Mouse (Mus musculus) intestine, embryonic 14.5 days (tissue): ENCODE data around the gene Dmkn. TPM values are rescaled to one million over a fixed set of nuclear protein-coding genes. Genes with fewer than 3 reads are reported as not detected.
A peak's percentile ranks its signal among the peaks of the same experiment; 100 is the strongest.
"Not testable (repeated sequence)": the region's sequence is repeated elsewhere in the genome, so short reads cannot be mapped to it uniquely, and the experiment has no call there.

Source experiments
- ATAC-seq: fragments of 200-750 bp; cut with Nextera tagmentation; replicated peaks from 2 replicates; pipeline ENCODE4 v1.8.0; 2017; ENCODE audit warnings: low read depth, moderate number of reproducible peaks, moderate TSS enrichment, moderate library complexity; ENCODE audit not compliant: low FRiP score, low TSS enrichment
- DNase-seq: peaks from one replicate; pipeline ENCODE4 v3.0.0-alpha.2; 2018; ENCODE audit warnings: low spot score
- H3K27ac ChIP-seq: fragments of 300-500 bp; sonication (generic); 2 replicates; pipeline ENCODE4 v1.5.1; 2014; ENCODE audit warnings: low read depth, mild to moderate bottlenecking, control low read depth
- H3K27me3 ChIP-seq: fragments of 300-500 bp; sonication (generic); replicated peaks from 2 replicates; pipeline ENCODE4 v1.6.1; 2014; ENCODE audit warnings: low read length, control low read depth; ENCODE audit not compliant: control insufficient read depth, insufficient read depth
- H3K36me3 ChIP-seq: fragments of 300-500 bp; sonication (generic); 2 replicates; pipeline ENCODE4 v1.6.1; 2014; ENCODE audit warnings: low read length, control low read depth; ENCODE audit not compliant: control insufficient read depth, insufficient read depth
- H3K4me1 ChIP-seq: fragments of 300-500 bp; sonication (generic); replicated peaks from 2 replicates; pipeline ENCODE4 v1.6.1; 2014; ENCODE audit warnings: low read length, control low read depth, mixed read lengths; ENCODE audit not compliant: control insufficient read depth, insufficient read depth
- H3K4me2 ChIP-seq: fragments of 300-500 bp; sonication (generic); 2 replicates; pipeline ENCODE4 v1.6.1; 2014; ENCODE audit warnings: low read length
- H3K4me3 ChIP-seq: fragments of 300-500 bp; sonication (generic); 2 replicates; pipeline ENCODE4 v1.5.1; 2014; ENCODE audit warnings: low read depth, low read length, control low read depth, mixed read lengths
- H3K9ac ChIP-seq: fragments of 300-500 bp; sonication (generic); 2 replicates; pipeline ENCODE4 v1.6.1; 2014; ENCODE audit warnings: mild to moderate bottlenecking, low read length
- H3K9me3 ChIP-seq: fragments of 300-500 bp; sonication (generic); 2 replicates; pipeline ENCODE4 v1.6.1; 2016; ENCODE audit warnings: low read length, control low read depth; ENCODE audit not compliant: control insufficient read depth
- WGBS: fragments of 180-500 bp; shearing (Covaris S2); extraction: QIAGEN DNeasy Blood & Tissue Kit; methylation state at CpG from one replicate; pipeline ENCODE4 v1.1.7; 2014; 5-methylcytosine and 5-hydroxymethylcytosine counted together
- polyA plus RNA-seq: library from polyadenylated mRNA; unstranded; fragments of >200 nt; fragmentation: Nextera tagmentation; extraction: Ambion mirVana; gene quantifications from 2 replicates; pipeline ENCODE4 v1.2.1, GENCODE M21; 2014

Dmkn gene
- polyA plus RNA-seq, 1 experiment from 2014 or later, result 0.61 TPM

- DNase-seq (peak; percentile 67), ATAC-seq (peak; percentile 73)
- peak overlapping the region; percentile 57 for H3K27ac ChIP-seq
- H3K9me3 ChIP-seq, result no peaks in the 10 kb centered on the region
- no peaks in the 10 kb centered on the region for H3K27me3 ChIP-seq
- no peak overlapping the region for H3K4me3 ChIP-seq
- H3K4me1 ChIP-seq, result no peaks in the 10 kb centered on the region; the same call in 1 of the 2 replicates
- no peak overlapping the region for H3K4me2 ChIP-seq
- H3K9ac ChIP-seq, result no peak overlapping the region
- no peaks in the 10 kb centered on the region for H3K36me3 ChIP-seq
- WGBS, result 53% methylated on average over 6 of the region's 6 CpGs
Measured at GRCm38 (mm10) chr7:30812291-30812807, 48.8 kb downstream of the Dmkn start.

GRCm38 (mm10) chr7:30820131-30820530, 56.6 kb downstream of the Dmkn start:
- DNase-seq, result no peak
- Histone ChIP-seq H3K36me3 (no peaks in the 10 kb centered on the region), H3K27ac (peak overlapping the region; percentile 5; the same call in 1 of the 2 replicates), H3K4me3 (no peak overlapping the region), H3K9ac (no peak overlapping the region), H3K4me1 (peaks cover 7% of the 10 kb centered on the region), H3K9me3 (no peaks in the 10 kb centered on the region), H3K4me2 (no peak overlapping the region), H3K27me3 (no peaks in the 10 kb centered on the region)
- ATAC-seq, result 0 out of 2 replicates have a peak, but pooled peaks have one; percentile 22
- 53% methylated on average over 6 of the region's 6 CpGs for WGBS

DNA sequence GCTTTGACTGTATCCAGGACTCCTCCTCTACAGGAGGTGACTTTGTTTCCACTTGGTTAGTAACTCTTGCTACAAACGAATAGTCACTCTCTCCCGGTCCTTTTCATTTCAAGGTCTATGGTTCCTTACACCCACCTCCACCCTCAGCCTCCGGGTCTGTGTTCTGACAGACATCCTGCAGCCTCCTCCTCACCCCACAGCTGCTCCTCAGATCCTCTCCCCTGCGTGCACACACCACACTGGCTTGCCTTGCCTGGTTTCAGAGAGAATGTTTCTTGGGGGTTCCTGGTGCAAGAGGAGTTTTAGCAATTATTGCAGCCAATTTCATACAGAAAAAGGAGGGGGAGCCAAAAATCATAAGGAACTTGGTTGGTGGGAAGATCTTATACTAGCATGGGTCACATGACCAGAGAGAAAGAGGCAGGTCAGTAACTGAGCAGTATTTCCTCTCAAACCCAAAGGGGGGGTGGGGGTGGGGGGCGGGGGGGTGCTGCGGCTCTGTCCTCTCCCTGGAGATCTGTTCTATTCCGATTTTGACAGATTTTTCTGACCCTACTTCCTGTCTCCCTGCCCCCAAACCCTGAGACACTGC, 57.4 kb downstream of the Dmkn start:
- Histone ChIP-seq H3K36me3 (no peaks in the 10 kb centered on the region), H3K9me3 (no peaks in the 10 kb centered on the region), H3K4me2 (no peak overlapping the region), H3K4me3 (no peak overlapping the region), H3K27me3 (no peaks in the 10 kb centered on the region), H3K9ac (no peak overlapping the region), H3K4me1 (peaks cover 7% of the 10 kb centered on the region), H3K27ac (peak overlapping the region; percentile 5; the same call in 1 of the 2 replicates)
- ATAC-seq, result no peak
- no peak for DNase-seq
- 45% methylated on average over 7 of the region's 7 CpGs for WGBS

DNA sequence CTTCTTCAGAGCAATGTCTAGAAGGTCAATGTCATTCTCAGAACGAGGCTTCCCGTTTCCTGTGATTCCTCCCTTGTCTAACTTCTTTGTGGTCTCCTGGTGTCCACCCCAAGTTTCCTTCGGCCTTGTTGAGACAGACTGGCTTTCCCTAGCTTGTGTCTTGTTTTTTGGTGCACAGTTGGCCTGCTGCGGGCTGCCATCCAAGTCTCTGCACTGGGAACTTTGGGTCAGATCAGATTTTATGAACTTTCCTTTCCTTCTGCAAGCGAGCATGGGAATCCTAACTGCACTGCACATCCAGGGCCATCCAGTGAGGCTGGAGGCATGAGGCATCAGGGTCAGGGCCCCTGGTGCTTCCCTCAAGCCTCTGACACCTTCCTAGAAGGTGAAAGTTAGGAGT, 58.0 kb downstream of the Dmkn start:
- Histone ChIP-seq H3K4me1 (peaks cover 7% of the 10 kb centered on the region), H3K9me3 (no peaks in the 10 kb centered on the region), H3K27me3 (no peaks in the 10 kb centered on the region), H3K4me2 (no peak overlapping the region), H3K36me3 (no peaks in the 10 kb centered on the region), H3K9ac (no peak overlapping the region), H3K4me3 (no peak overlapping the region), H3K27ac (no peak overlapping the region)
- ATAC-seq, result no peak
- DNase-seq, result no peak
- 52% methylated on average over 5 of the region's 5 CpGs for WGBS

DNA sequence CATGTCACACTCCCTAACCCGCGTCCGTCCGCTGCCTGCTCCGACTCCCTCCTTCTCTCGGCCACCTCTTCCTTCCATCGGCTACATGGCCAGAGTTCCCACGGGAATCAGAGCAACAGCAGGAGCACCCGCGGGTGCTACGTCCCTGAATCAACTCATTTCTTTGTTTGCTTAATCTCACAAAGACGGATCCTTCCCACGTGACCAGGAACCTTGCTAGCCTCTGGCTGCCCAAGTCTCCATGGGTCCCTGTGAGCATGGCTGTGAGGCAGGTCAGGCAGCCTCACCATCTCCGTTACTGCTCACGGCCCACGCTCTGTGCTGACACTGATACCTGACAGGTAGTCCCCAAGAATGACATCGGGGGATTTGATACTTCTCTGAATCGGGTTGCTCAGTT, 60.1 kb downstream of the Dmkn start, which contains the start of gene Ffar2:
Gene Ffar2 (minus strand): TSS at position 101 of the 400 bp plus-strand sequence.
- ATAC-seq, result no peak

DNA sequence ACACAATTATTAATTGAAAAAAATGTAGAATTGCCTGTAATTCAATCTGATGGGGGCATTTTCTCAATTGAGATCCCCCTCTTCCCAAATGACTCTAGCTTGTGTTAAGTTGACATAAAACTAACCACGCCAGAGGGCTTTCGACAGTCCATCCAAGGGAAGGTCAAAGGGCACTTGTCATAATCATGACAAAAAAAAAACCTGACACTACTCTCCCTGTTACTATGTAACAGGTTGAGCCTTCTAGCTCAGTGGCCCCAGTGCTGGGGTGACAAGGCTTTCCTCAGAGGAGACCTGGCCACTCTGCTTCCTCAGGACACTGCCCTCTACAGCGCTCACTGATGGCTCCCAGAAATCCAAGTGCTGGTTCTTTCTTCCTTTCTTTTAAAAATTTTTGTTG, 60.8 kb downstream of the Dmkn start:
- Histone ChIP-seq H3K9me3 (no peaks in the 10 kb centered on the region), H3K27ac (no peak overlapping the region), H3K27me3 (no peaks in the 10 kb centered on the region), H3K4me2 (no peak overlapping the region), H3K4me1 (peaks cover 7% of the 10 kb centered on the region), H3K4me3 (no peak overlapping the region), H3K9ac (no peak overlapping the region), H3K36me3 (no peaks in the 10 kb centered on the region)
- WGBS, result 85% methylated on average over 3 of the region's 3 CpGs
- no peak for DNase-seq
- no peak for ATAC-seq

More for the DNA sequence above, 60.1 kb downstream of the Dmkn start, which contains the start of gene Ffar2:
- DNase-seq, result no peak
- Histone ChIP-seq H3K4me3 (no peak within 1 kb of the TSS), H3K4me2 (no peak within 1 kb of the TSS), H3K36me3 (no peaks in the 10 kb centered on the region), H3K9ac (no peak within 1 kb of the TSS), H3K27ac (no peak within 1 kb of the TSS), H3K4me1 (peaks cover 7% of the 10 kb centered on the region), H3K9me3 (no peaks in the 10 kb centered on the region), H3K27me3 (no peaks in the 10 kb centered on the region)
- 88% methylated on average over 18 of the region's 18 CpGs for WGBS

DNA sequence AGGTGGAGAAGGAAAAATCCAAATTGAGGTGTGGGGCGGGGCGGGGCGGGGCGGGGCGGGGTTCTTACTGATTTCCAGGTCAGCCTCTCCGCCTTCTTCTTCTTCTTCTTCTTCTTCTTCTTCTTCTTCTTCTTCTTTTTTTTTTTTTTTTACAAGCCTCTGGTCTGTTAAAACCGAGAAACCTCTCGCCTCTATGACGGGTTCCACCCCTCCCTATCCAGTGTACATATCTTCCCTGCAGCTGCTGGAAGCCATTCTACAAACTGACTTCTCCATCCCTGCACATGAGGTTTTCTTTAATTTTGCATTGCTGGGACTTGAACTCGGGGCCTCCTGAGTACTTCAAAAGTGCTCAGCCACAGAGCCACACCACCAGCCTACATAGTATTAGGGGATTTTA, 63.1 kb downstream of the Dmkn start:
- H3K4me2 ChIP-seq, result no peak overlapping the region
- H3K9me3 ChIP-seq, result no peaks in the 10 kb centered on the region
- 89% methylated on average over 10 of the region's 10 CpGs for WGBS

GRCm38 (mm10) chr7:30828871-30829270, 65.3 kb downstream of the Dmkn start:
- H3K27me3 ChIP-seq, H3K36me3 ChIP-seq, H3K9me3 ChIP-seq, DNase-seq, H3K4me2 ChIP-seq, H3K9ac ChIP-seq, H3K4me1 ChIP-seq, H3K4me3 ChIP-seq, H3K27ac ChIP-seq, ATAC-seq: not testable (repeated sequence)

More for the DNA sequence above, 63.1 kb downstream of the Dmkn start:
- Histone ChIP-seq H3K4me3 (no peak overlapping the region), H3K27ac (no peak overlapping the region), H3K4me1 (no peaks in the 10 kb centered on the region), H3K27me3 (no peaks in the 10 kb centered on the region), H3K36me3 (no peaks in the 10 kb centered on the region), H3K9ac (no peak overlapping the region)
- no peak for DNase-seq
- no peak for ATAC-seq

- no peak overlapping the region for H3K27ac ChIP-seq
- H3K4me1 ChIP-seq, result no peaks in the 10 kb centered on the region
- DNase-seq (no peak), ATAC-seq (no peak)
- H3K4me2 ChIP-seq, result no peak overlapping the region
- no peaks in the 10 kb centered on the region for H3K27me3 ChIP-seq
- no peaks in the 10 kb centered on the region for H3K9me3 ChIP-seq
- no peaks in the 10 kb centered on the region for H3K36me3 ChIP-seq
- 73% methylated on average over 3 of the region's 3 CpGs for WGBS
- H3K4me3 ChIP-seq, result no peak overlapping the region
- H3K9ac ChIP-seq, result no peak overlapping the region
Measured at GRCm38 (mm10) chr7:30829428-30829827, 65.9 kb downstream of the Dmkn start.
